Mouse (Mus musculus): ENCODE measurements around the gene Trarg1. TPM values are rescaled to one million over a fixed set of nuclear protein-coding genes. Genes with fewer than 3 reads are reported as not detected.

The Trarg1 gene
- polyA plus RNA-seq, 1 experiment from 2014 or later = 0.08 TPM

DNA sequence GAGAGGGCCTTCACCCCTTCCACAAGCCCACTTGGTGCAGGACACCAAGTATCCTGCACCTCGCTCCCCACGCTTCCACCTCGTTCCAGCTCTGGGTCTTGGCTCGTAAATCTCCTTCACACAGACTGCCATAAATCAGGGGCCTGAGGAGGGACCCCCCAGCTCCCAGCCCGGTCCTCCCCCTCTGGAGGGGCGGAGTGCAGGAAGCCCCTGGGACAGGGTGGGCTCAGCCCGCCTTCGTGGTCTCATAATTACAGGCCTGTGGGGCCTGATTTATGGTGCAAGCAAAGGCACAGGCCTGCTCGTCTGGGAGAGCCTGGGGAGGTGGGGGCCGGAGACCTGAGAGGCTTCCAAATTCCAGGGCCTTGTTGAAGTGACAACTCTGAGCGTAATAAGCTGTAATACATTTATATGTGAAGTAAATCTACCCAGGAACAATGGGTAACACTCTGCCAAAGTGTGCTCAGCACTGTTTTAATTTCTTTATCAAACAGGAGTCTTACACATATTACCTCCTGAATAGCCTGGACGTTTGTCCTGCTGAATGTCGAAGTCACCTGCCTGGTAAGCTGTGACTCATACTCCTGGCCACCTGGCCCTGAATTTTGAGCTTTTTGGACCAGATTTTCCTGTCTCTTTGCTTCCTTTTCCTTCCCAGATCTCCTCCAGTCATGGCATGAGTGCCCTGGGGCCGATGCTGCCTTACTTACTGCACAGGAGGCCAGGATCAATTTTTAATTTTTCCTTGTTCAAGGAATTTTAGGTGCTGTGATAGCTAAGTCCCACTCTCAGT, 20.3 kb upstream of the Trarg1 start:
- no peak overlapping the region for H3K9ac ChIP-seq (ENCODE audit: low read length)
- H3K4me3 ChIP-seq (ENCODE audit: control insufficient read depth in 1 of 2, insufficient read depth in 1 of 2, low read depth in 1 of 2, low read length in 2 of 2) = no peak overlapping the region
- H3K9me3 ChIP-seq (ENCODE audit: control insufficient read depth, low read length) = no peaks in the 10 kb centered on the region
- ATAC-seq (ENCODE audit: insufficient number of reproducible peaks, insufficient read depth, low FRiP score, low read depth) = no peak
- 72% methylated on average over 14 of the region's 14 CpGs for WGBS
- H3K36me3 ChIP-seq (ENCODE audit: control insufficient read depth, insufficient read depth, low read length) = no peaks in the 10 kb centered on the region
- no peak overlapping the region for H3K27ac ChIP-seq (replicated peaks in 1 of 2; ENCODE audit: control insufficient read depth in 1 of 2, insufficient read depth in 1 of 2, low read depth in 2 of 2, low read length in 2 of 2)
- H3K4me1 ChIP-seq (ENCODE audit: control insufficient read depth in 2 of 2, insufficient read depth in 2 of 2, low read length in 2 of 2) = no peaks in the 10 kb centered on the region
- peaks cover 7% of the 10 kb centered on the region for H3K27me3 ChIP-seq (ENCODE audit: control insufficient read depth, insufficient read depth, low read length)
- no peak overlapping the region for H3K4me2 ChIP-seq (ENCODE audit: low read length)

DNA sequence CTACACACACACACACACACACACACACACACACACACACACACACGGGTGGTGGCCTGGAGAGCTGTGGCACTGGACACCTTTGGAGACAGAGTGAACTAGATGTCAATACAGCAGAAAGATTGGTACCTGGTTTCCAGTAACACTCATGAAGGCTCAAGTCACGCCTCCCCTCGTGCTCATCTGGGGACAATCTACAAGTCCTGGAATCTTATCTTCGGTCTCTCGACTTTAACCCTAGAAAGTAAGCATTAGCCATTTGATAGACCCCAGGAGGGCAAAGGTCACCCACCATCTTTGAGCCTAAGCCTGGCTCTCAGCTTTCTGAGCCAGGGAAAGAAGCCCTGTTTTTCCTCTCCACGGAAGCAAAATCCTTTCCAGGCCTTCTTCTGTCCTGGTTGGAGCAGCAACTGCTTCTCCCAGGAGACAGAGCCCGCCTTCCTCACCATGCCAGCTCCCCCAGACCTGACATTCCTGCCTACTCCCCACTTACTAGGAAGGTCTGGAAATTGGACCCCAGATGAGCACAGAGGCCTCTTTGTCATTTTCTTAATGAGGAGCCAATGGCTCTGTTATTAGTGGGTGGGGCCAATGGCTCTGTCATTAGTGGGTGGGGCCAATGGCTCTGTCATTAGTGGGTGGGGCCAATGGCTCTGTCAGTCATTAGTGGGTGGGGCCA, 17.7 kb upstream of the Trarg1 start:
- WGBS = 41% methylated on average over 7 of the region's 7 CpGs
- Histone ChIP-seq H3K27ac (replicated peaks in 1 of 2; ENCODE audit: control insufficient read depth in 1 of 2, insufficient read depth in 1 of 2, low read depth in 2 of 2, low read length in 2 of 2) (no peak overlapping the region), H3K4me1 (ENCODE audit: control insufficient read depth in 2 of 2, insufficient read depth in 2 of 2, low read length in 2 of 2) (peaks cover 2 to 3% of the 10 kb centered on the region in 2 experiments; a peak in 1 of 4 replicates), H3K9ac (ENCODE audit: low read length) (no peak overlapping the region), H3K9me3 (ENCODE audit: control insufficient read depth, low read length) (no peaks in the 10 kb centered on the region), H3K4me3 (ENCODE audit: control insufficient read depth in 1 of 2, insufficient read depth in 1 of 2, low read depth in 1 of 2, low read length in 2 of 2) (no peak overlapping the region), H3K36me3 (ENCODE audit: control insufficient read depth, insufficient read depth, low read length) (no peaks in the 10 kb centered on the region), H3K27me3 (ENCODE audit: control insufficient read depth, insufficient read depth, low read length) (peaks cover 30% of the 10 kb centered on the region), H3K4me2 (ENCODE audit: low read length) (no peak overlapping the region)
- no peak for ATAC-seq (ENCODE audit: insufficient number of reproducible peaks, insufficient read depth, low FRiP score, low read depth)

DNA sequence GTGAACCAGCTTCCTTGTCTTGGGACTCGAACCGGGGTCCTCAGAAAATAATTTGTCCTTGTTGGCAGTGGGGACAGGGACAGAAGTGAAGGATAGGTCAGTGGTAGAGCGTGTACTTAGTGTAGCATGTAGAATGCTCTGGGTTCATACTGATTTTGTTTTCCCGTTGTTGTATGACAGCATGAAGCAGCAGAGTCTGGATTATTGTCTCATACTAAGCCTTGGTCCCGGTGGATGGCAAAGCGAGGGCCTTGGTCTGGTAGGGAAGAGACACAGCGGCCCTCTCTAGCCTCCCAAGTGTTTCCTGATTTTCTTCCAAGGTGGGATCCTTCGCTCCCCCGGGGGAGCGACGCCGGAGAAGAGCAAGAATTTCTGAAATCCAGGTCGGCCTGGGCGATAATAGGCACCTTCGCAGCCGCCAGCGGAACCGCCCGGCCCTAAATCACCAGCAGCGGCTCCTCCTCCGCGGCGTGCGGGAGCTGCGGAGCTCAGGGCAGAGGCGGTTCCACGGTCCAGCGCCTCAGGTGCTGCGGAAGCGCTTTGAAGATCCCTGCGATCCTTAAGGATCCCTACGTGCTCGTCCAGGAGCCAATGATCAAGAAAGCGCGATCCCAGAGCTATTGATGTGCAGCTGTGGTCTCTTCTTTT, 13.5 kb upstream of the Trarg1 start:
- no peak for ATAC-seq (ENCODE audit: insufficient number of reproducible peaks, insufficient read depth, low FRiP score, low read depth)
- 8% methylated on average over 35 of the region's 35 CpGs for WGBS
- Histone ChIP-seq H3K9me3 (ENCODE audit: control insufficient read depth, low read length) (no peaks in the 10 kb centered on the region), H3K27me3 (ENCODE audit: control insufficient read depth, insufficient read depth, low read length) (peaks cover 69% of the 10 kb centered on the region), H3K36me3 (ENCODE audit: control insufficient read depth, insufficient read depth, low read length) (no peaks in the 10 kb centered on the region), H3K4me2 (ENCODE audit: low read length) (peak overlapping the region; percentile 65), H3K4me1 (ENCODE audit: control insufficient read depth in 2 of 2, insufficient read depth in 2 of 2, low read length in 2 of 2) (peaks cover 2 to 3% of the 10 kb centered on the region in 2 experiments; a peak in 1 of 4 replicates), H3K9ac (ENCODE audit: low read length) (peak overlapping the region; percentile 39; the same call in 1 of the 2 replicates), H3K4me3 (ENCODE audit: control insufficient read depth in 1 of 2, insufficient read depth in 1 of 2, low read depth in 1 of 2, low read length in 2 of 2) (peak overlapping the region; percentile 31 to 34), H3K27ac (replicated peaks in 1 of 2; ENCODE audit: control insufficient read depth in 1 of 2, insufficient read depth in 1 of 2, low read depth in 2 of 2, low read length in 2 of 2) (no peak overlapping the region)

DNA sequence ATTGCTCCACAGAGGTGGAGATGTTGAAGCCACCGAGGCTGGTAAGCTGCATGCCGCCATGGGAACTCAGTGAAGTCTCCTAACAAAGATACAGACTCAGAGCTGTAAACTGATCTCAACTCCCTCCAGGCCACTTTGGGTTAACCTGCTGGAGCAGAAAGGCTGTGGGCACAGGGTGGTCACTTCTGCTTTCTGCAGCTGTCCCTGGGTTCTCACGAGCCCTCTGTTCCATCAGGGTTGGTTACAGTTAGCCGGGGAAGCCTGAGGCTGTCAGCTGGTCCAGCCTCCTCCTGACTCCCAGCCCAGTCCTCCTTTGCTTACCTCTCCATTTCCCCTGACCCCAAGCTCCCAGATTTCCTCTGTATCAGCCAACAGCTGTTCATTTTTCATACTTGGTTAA, 11.8 kb upstream of the Trarg1 start:
- Histone ChIP-seq H3K27me3 (ENCODE audit: control insufficient read depth, insufficient read depth, low read length) (peaks cover 86% of the 10 kb centered on the region), H3K36me3 (ENCODE audit: control insufficient read depth, insufficient read depth, low read length) (no peaks in the 10 kb centered on the region), H3K4me1 (ENCODE audit: control insufficient read depth in 2 of 2, insufficient read depth in 2 of 2, low read length in 2 of 2) (peaks cover 2 to 8% of the 10 kb centered on the region in 2 experiments; a peak in 2 of 4 replicates), H3K27ac (replicated peaks in 1 of 2; ENCODE audit: control insufficient read depth in 1 of 2, insufficient read depth in 1 of 2, low read depth in 2 of 2, low read length in 2 of 2) (no peak overlapping the region), H3K4me2 (ENCODE audit: low read length) (no peak overlapping the region), H3K9ac (ENCODE audit: low read length) (no peak overlapping the region), H3K4me3 (ENCODE audit: control insufficient read depth in 1 of 2, insufficient read depth in 1 of 2, low read depth in 1 of 2, low read length in 2 of 2) (no peak overlapping the region), H3K9me3 (ENCODE audit: control insufficient read depth, low read length) (no peaks in the 10 kb centered on the region)
- no peak for ATAC-seq (ENCODE audit: insufficient number of reproducible peaks, insufficient read depth, low FRiP score, low read depth)
- 27% methylated on average over 4 of the region's 4 CpGs for WGBS

DNA sequence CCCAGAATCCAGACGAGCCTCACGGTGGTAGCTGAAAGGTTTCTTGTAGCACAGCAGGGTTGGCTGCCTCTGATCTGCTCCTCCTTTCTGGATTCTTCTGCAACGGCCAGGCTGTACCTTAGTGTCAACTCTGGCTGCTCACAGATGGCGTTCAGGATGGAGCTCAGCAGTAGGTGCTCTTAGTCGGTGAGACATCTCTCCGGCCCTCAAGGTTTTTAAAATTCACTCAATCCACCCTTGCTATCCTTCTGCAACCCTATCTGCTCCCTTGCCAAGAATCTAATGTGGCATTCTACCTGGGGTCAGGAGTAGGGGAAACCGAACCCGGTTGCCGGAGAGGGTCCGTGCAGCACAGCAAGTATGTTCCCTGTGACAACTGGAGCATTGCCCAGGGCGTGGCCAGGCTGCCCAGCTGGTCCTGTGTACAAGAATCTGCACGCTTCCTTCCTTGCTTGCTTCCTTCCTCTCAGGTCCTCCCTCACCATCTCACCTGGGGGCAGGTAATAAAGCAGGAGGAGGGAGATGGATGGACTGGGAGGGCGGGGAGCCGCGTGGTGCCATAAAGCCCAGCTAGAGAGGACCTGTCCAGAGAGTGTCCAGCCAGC, 7.6 kb upstream of the Trarg1 start, which contains the start of gene Bhlha9:
Gene Bhlha9 (plus strand): TSS at position 600 of the 605 bp plus-strand sequence.
- Histone ChIP-seq H3K27me3 (ENCODE audit: control insufficient read depth, insufficient read depth, low read length) (peaks cover 88% of the 10 kb centered on the region), H3K4me1 (ENCODE audit: control insufficient read depth in 2 of 2, insufficient read depth in 2 of 2, low read length in 2 of 2) (peaks cover 0 to 8% of the 10 kb centered on the region in 2 experiments; a peak in 1 of 4 replicates), H3K27ac (replicated peaks in 1 of 2; ENCODE audit: control insufficient read depth in 1 of 2, insufficient read depth in 1 of 2, low read depth in 2 of 2, low read length in 2 of 2) (no peak within 1 kb of the TSS), H3K4me3 (ENCODE audit: control insufficient read depth in 1 of 2, insufficient read depth in 1 of 2, low read depth in 1 of 2, low read length in 2 of 2) (peak within 1 kb of the TSS; percentile 26 to 33), H3K36me3 (ENCODE audit: control insufficient read depth, insufficient read depth, low read length) (no peaks in the 10 kb centered on the region), H3K9ac (ENCODE audit: low read length) (peak within 1 kb of the TSS; percentile 27; the same call in 1 of the 2 replicates), H3K9me3 (ENCODE audit: control insufficient read depth, low read length) (no peaks in the 10 kb centered on the region), H3K4me2 (ENCODE audit: low read length) (peak within 1 kb of the TSS; percentile 61)
- no peak for ATAC-seq (ENCODE audit: insufficient number of reproducible peaks, insufficient read depth, low FRiP score, low read depth)
- WGBS = 51% methylated on average over 15 of the region's 15 CpGs

DNA sequence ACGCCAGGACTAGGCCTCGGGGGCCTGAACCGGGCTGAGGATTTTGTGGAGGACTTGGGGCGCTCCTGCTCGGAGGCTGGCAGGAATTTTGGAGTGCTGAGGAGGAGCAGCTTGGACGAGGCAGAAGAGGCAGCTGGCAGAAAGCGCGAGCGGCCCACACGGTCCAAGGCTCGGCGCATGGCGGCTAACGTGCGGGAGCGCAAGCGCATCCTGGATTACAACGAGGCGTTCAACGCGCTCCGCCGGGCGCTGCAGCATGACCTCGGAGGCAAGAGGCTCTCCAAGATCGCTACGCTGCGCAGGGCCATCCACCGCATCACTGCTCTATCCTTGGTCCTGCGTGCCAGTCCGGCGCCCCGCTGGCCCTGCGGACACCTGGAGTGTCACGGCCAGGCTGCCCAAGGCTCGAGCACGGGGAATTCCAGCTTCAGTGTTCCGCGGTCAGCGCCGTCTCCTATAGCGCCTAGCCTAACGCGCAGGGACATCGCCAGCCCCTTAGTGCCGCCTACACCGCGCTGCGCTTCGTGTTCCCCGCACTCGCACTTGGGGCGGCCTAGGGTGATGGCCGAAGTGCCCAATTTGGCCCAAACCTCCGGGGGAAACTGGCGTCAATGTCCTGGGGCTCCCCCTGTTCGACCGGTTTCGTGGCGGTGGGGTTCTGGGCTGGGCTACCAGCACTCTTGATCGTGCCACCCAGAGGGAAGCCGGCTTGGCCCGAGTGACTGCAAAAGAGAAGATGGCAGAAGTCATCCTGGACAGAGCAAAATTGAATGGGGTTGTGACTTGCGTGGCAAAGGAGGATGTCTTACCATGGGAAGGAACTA, 6.8 kb upstream of the Trarg1 start:
- peaks cover 0 to 8% of the 10 kb centered on the region in 2 experiments; a peak in 1 of 4 replicates for H3K4me1 ChIP-seq (ENCODE audit: control insufficient read depth in 2 of 2, insufficient read depth in 2 of 2, low read length in 2 of 2)
- H3K9ac ChIP-seq (ENCODE audit: low read length) = peak overlapping the region; percentile 27; the same call in 1 of the 2 replicates
- 3% methylated on average over 64 of the region's 64 CpGs for WGBS
- ATAC-seq (ENCODE audit: insufficient number of reproducible peaks, insufficient read depth, low FRiP score, low read depth) = no peak
- H3K4me2 ChIP-seq (ENCODE audit: low read length) = peak overlapping the region; percentile 61
- H3K9me3 ChIP-seq (ENCODE audit: control insufficient read depth, low read length) = no peaks in the 10 kb centered on the region
- H3K36me3 ChIP-seq (ENCODE audit: control insufficient read depth, insufficient read depth, low read length) = no peaks in the 10 kb centered on the region
- H3K4me3 ChIP-seq (ENCODE audit: control insufficient read depth in 1 of 2, insufficient read depth in 1 of 2, low read depth in 1 of 2, low read length in 2 of 2) = peak overlapping the region; percentile 26 to 33
- no peak overlapping the region for H3K27ac ChIP-seq (replicated peaks in 1 of 2; ENCODE audit: control insufficient read depth in 1 of 2, insufficient read depth in 1 of 2, low read depth in 2 of 2, low read length in 2 of 2)
- H3K27me3 ChIP-seq (ENCODE audit: control insufficient read depth, insufficient read depth, low read length) = peaks cover 81% of the 10 kb centered on the region

All from heart, embryonic 14.5 days (tissue).